Mouse (Mus musculus): ENCODE data around the gene Trank1.

- TF ChIP-seq CTCF (IDR thresholded peaks at IDR 0.05; ENCODE audit: control insufficient read depth, insufficient read depth, insufficient read length) (no peak), MAX (IDR thresholded peaks at IDR 0.05) (no peak), MYOG (IDR thresholded peaks at IDR 0.05; ENCODE audit: control insufficient read depth, extremely low read depth, insufficient read length) (no peak)
These were observed 114.4 kb downstream of the Trank1 start for GRCm38 (mm10) chr9:111425952-111426351.
